Comparison of ENCODE assay signal across 33 mouse cellular contexts in the genomic region with DNA sequence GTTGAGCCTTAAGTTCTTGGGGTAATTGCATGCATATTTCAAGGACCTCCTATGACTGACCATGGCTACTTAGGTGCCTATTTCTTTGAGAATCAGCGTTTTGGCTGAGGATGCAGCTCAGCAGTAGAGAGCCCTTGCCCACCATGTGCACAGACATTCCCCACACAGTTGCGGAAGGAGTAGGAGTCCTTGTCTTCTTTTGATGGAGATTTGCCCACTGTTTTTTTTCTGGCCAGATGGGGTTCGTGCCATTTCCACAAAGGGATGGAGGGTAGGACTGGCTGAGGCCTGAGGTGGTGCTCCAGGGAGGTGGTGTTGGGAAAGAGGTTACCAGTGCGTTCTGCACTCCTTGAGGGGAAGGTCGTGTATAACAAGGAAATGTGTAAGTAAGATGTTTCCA.
"Had no signal": no experiment of that assay in that cellular context is flagged by ENCODE, and none has a peak within 500 bp of the region (broad histone marks: within the 10 kb centered on the region; RNA-seq: fewer than 3 reads in every experiment).

No protein-coding gene starts in this region.

- H3K9ac ChIP-seq: heart, embryonic 12.5 days; heart, embryonic 13.5 days; heart, embryonic 15.5 days; hindbrain, embryonic 12.5 days; hindbrain, embryonic 13.5 days; hindbrain, embryonic 14.5 days; hindbrain, embryonic 15.5 days; kidney, embryonic 15.5 days had no signal

- H3K9me3 ChIP-seq: heart, embryonic 12.5 days; heart, embryonic 13.5 days; heart, embryonic 15.5 days; hindbrain, embryonic 10.5 days; hindbrain, embryonic 12.5 days; hindbrain, embryonic 13.5 days; hindbrain, embryonic 15.5 days; kidney, embryonic 15.5 days had no signal

- H3K27me3 ChIP-seq: heart, embryonic 12.5 days; heart, embryonic 13.5 days; heart, embryonic 15.5 days; hindbrain, embryonic 12.5 days; hindbrain, embryonic 13.5 days; hindbrain, embryonic 15.5 days; kidney, embryonic 15.5 days had no signal

- DNase-seq: heart, postnatal 10 days; heart, postnatal 14 days; heart, postnatal 36 days; kidney, adult 11 months; kidney, adult 18-20 months; kidney, adult 2 months; kidney, adult 8-10 months; kidney, adult 9 months; kidney, postnatal 10 days; kidney, postnatal 14 days; kidney, postnatal 25 days; kidney, postnatal 36 days; kidney, postnatal 4 days; layer of hippocampus, adult 9-11 months; layer of hippocampus, postnatal 36 days had no signal

- H3K4me1 ChIP-seq: heart, embryonic 12.5 days; heart, embryonic 13.5 days; heart, embryonic 15.5 days; hindbrain, embryonic 10.5 days; hindbrain, embryonic 12.5 days; hindbrain, embryonic 15.5 days had no signal

- H3K4me2 ChIP-seq: heart, embryonic 11.5 days; heart, embryonic 12.5 days; heart, embryonic 13.5 days; heart, embryonic 15.5 days; hindbrain, embryonic 12.5 days; hindbrain, embryonic 13.5 days; hindbrain, embryonic 14.5 days; hindbrain, embryonic 15.5 days; kidney, embryonic 15.5 days had no signal

- H3K4me3 ChIP-seq: heart, embryonic 12.5 days; heart, embryonic 13.5 days; heart, embryonic 15.5 days; hindbrain, embryonic 10.5 days; hindbrain, embryonic 12.5 days; hindbrain, embryonic 13.5 days; hindbrain, embryonic 15.5 days; kidney, embryonic 15.5 days; layer of hippocampus, adult 2 months; left cerebral cortex, adult 2 months had no signal

- ATAC-seq: hindbrain, embryonic 16.5 days; hindbrain, postnatal 0 days; inflammation-experienced regulatory T-cells, adult 6 months; intestine, embryonic 16.5 days; intestine, postnatal 0 days had no signal

- H3K27ac ChIP-seq: heart, embryonic 13.5 days; heart, embryonic 15.5 days; hindbrain, embryonic 10.5 days; hindbrain, embryonic 12.5 days; hindbrain, embryonic 13.5 days; hindbrain, embryonic 14.5 days; hindbrain, embryonic 15.5 days; hindbrain, postnatal 0 days; kidney, embryonic 15.5 days; kidney, postnatal 0 days; layer of hippocampus, adult 2 months; left cerebral cortex, adult 2 months had no signal
